Mouse (Mus musculus) CD4-positive, CD25-positive, alpha-beta regulatory T cell, adult 4 months (primary cell): ENCODE data around the gene Ajap1. TPM values are rescaled to one million over a fixed set of nuclear protein-coding genes. Genes with fewer than 3 reads are reported as not detected.

Experiments used
- ATAC-seq: one replicate; pipeline ENCODE4 v1.8.0; 2017
- polyA plus RNA-seq, 2 experiments: library from polyadenylated mRNA; unstranded; fragments of 100-300 nt; shearing (Covaris generic); gene quantifications; one replicate each; pipeline ENCODE4 v1.2.1; 2017

The Ajap1 gene
- not detected for polyA plus RNA-seq

DNA sequence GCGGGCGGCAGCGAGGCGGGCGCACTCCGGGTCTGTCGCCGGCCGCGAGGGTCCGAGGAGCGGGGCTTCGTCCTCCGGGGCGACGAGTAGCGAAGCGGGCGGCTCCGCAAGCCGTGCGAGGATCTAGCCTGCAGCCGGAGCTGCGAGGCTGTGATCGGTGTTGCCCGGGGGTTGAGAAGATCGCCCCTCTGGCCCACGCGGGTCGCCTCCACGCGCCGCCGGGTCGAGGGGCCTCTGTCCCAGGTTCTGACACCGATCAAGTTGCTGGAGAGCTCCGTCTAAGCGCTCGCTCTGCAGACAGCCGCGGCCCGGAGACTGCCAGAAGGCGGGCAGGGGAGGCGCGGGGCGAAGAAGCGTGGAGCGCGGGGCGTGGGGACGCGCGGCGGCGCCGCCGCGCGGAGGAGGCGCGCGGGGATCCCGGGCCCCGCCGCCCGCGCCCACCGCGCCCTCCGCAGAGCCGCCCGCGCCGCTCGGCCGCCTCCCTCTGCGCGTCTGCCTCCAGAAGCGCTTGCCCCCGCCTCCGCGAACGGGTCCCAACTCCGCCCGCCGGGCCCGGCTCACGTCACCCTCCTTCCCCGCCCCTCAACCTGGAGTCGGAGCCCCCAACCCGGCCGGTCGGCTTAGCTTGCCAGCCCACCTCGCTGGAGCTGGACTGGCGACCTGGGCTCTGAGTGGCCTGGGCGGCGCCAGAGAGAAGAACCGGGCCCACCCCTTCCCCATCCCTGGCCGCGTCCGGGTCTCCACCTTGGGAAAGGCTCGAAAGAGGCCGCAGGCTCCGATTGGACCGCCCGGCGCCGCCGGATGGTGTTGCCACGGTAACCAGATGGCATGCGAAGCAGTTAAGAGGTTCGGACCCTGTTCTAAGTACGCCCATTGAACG lies at the start of gene Ajap1:
Ajap1 (minus strand) TSS at position 353 of the 880 bp plus-strand sequence.
- no peak for ATAC-seq

DNA sequence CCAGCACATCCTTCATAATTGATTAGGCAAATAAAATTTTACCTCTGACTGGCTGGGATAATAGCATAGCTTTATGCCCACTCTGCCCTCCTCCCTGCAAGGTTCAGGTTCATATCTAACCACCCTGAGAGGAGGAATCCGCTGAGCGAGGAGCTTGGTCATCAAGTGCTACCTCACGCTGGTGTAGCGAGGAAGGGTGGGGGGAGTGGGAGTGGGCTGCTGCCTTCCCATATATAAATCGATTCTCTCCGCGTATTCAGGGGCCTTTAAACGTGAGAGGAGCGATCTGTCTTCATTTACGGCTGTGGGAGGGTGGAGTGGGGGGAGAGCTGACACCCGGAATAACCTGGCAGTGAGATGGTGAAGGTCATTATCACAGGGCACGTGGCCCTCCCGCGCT lies 47.9 kb upstream of the Ajap1 start:
- no peak for ATAC-seq

DNA sequence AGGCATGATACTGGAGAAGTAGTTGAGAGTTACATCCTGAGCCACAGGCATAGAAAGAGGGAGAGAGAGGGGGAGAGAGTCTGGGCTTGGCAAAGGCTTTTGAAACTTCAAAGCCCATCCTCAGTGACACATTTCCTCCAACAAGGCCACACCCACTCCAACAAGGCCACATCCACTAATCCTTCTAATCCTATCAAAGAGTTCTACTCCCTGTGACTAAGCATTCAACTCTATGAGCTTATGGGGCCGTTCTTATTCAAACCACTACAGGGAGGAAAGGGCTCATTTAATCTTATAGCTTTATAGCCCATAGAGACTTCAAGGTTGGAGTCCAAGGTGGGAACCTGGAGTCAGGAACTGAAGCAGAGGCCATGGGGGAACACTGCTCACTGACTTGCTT lies 39.0 kb upstream of the Ajap1 start:
- no peak for ATAC-seq

DNA sequence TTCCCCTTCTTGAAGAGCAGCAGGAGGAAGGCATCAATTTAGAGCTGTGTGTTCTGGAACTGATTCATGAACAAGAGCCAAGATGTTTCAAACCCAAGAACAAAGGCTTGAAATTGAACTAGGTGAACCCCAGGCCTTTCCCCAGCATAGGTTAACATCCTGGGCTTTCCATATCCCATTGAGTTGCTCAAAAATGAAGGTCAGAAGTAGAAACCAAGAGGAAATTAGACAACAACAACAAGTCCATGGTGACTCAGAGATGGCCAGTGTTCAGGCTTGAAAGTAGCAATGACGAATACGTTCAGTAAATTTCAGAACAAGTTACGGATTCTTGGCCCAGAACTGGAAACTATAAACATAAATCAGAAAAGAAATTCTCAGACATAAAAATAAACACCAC lies 37.3 kb upstream of the Ajap1 start:
- no peak for ATAC-seq

DNA sequence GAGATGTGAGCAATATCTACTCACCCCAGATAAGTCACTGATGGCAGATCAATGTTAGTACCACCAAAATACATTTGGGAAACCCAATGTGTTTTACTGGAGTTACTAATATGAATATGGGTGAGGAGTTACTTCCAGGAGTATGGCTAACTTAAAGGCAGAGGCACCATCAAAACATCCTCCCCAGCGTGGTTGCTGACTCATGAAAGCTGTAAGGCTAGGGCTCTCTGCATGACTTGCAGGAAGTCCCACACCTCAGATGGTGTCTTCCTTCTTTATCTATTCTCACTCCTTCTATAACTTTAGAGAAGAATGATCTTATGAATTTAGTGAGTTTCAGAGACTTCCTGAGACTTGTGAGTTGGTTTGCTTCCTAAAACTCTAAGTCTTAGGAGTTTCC lies 36.7 kb upstream of the Ajap1 start:
- ATAC-seq, result no peak

DNA sequence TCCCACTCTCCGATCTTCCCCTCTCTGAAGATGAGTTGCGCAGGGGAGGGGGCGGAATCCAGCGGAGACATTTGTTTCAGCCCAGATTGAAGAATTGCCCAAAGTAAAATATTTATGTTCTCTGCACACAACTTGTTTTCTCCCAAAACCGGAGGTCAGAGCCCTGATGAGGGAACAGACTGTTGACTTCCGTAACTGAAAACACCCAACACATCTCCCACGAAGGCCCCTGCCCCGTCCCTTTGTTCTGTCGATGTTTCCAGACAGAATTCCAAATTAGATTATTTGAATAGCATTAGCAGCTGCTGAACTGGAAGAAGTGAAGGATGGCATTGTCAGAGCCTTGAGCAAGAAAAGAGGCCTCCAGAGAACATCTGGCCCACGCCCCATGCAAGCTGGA lies 33.2 kb upstream of the Ajap1 start:
- ATAC-seq, result no peak

DNA sequence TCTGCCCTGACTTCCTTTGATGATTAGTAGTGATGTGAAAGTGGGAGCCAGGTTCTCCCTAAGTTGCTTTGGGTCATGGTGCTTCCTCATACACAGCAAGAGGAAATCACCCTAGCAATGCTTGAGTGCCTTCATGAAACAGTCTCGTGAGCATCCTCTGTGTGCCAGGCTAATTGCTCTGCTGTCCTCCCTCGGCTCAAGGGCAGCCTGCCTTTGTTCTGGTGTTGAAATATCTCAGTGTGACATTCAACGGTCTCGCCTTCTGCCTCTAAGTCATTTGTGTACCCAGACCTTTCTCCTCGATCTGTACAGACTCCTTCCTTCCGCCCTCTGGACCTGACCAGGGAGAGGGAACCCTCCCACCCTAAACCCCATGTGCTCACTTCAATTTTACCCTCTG lies 31.5 kb upstream of the Ajap1 start:
- no peak for ATAC-seq

DNA sequence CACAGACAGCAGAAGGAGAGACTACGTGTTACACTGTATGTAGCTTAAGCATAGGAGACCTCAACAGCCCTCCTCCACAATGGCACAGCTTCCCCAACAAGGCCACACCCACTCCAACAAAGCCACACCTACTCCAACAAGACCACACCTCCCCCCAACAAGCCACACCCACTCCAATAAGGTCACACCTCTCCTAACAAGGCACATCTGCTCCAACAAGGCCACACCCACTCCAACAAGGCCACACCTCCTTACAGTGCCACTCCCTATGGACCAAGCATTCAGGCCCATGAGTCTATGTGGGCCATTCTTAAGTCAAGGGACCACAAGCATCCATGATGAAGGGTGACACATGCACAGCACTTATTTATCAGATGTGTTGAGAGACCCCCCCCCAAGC lies 28.9 kb upstream of the Ajap1 start:
- ATAC-seq, result no peak

GRCm38 (mm10) chr4:153501936-153502335 lies 19.3 kb upstream of the Ajap1 start:
- no peak for ATAC-seq

DNA sequence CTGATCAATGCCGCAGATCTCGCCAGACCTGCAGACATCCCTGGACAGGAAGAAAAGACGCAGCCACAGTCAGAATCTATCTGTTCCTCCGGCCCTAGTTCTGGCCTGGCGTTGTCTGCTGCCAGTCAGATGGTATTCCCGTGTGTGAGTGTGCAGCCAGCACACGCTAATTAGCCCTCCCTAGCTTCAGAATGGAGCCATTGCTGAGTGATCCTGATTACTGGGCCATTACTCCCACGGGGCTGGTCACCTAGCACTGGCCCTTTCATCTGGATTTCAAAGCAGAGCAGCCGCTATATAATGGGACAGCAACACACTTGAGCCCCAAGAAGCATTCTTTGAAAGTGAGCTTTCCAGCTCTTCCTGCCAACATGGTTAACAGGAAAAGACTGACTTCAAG lies 9.8 kb upstream of the Ajap1 start:
- ATAC-seq, result no peak

DNA sequence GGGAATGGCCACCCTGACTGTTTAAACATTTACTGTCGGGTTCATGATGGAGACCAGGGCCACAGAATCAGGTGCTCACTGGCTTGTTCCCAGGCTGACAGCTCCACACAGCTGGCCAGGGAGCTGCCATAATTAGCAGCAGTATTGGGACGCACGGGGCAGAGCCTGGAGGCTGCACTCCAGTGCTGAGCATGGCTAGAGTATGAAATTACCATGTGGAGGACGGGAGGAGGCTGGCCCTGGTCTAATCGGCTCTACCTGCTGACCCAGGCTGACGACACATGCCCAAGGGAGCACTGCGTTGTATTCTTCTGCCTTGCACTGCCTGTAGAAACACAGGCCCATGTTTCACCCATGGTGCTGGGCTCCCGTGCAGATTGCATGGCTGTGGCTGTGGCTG lies 6.5 kb upstream of the Ajap1 start:
- ATAC-seq, result no peak

DNA sequence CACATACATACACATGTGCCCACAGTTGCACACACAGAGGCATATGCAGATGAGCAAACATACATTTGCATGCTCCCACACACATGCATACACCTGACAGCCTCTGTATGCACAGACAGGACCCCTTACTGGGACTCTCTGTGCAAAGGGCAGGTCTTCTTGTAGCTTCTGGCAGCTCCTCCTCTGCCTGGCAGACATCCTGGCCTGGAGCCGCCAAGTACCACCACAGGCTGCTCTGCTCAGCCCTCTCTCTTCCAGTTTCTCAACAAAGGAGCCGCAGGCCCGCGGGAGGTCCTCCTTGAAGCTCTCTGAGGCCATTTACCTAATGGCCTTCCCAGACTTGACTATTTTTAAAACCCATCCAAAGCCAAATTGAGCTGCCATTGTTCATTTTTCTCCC lies 3.3 kb upstream of the Ajap1 start:
- ATAC-seq, result no peak

- ATAC-seq, result no peak
These were observed 1.8 kb upstream of the Ajap1 start for GRCm38 (mm10) chr4:153484392-153484791.

- no peak for ATAC-seq
These were observed 1.0 kb downstream of the Ajap1 start for GRCm38 (mm10) chr4:153481361-153482234.

DNA sequence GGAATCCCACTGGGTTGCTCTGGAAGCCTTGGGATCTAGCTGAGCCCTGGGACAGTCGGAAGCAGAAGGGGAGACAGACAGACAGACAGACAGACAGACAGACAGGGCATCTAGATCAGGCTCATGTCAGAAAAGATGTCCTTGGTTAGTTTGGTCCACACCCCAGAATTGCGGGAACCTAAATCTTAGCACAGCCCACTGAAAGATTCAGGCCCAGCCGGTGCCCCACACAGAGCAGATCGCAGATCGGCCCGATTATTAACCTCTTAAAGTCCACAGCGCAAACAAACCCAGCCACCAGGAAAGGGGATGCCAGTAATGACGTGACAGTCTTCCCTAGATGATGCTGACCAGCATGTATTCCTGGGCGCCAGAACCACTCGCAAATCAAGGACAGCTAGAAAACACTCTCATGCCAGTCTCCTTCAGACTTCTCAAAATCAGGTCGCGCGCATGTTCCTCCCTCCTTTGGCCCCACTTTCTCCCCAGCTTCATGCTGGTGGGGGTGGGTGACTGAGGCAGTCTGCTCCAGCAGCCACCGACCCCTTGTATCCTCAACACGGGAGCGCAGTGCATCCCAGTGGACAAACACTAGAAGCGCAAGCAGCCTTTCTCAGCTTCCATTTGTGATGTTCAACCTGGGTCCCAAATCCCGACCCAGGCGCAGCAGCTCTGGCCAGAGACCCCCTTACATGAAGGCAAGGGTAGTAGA lies 1.9 kb downstream of the Ajap1 start:
- ATAC-seq, result no peak

- ATAC-seq, result no peak
These were observed 3.5 kb downstream of the Ajap1 start for GRCm38 (mm10) chr4:153479144-153479543.

GRCm38 (mm10) chr4:153473480-153474252 lies 8.9 kb downstream of the Ajap1 start:
- no peak for ATAC-seq

DNA sequence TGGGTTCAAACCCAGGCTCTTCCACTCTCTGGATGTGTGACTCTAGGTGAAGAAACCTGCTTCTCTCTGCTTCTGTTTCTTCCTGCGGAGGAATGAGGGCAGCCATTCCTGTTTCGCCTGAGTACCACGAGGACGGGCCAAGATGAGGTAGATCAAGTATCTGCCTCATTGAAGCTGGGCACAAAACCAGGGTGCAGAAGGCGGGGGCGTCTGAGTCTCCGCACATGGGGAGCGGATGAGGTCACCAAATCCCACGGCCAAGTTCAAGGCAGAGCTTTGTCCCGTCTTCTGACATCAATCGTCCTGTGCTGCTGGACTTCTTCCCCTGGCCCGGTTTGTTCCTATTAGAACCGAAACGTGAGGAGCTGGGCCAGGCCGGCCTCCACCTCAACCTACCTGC lies 12.9 kb downstream of the Ajap1 start:
- ATAC-seq, result no peak

- ATAC-seq, result no peak
These were observed 22.7 kb downstream of the Ajap1 start for GRCm38 (mm10) chr4:153459934-153460333.

GRCm38 (mm10) chr4:153459503-153459902 lies 23.1 kb downstream of the Ajap1 start:
- no peak for ATAC-seq

DNA sequence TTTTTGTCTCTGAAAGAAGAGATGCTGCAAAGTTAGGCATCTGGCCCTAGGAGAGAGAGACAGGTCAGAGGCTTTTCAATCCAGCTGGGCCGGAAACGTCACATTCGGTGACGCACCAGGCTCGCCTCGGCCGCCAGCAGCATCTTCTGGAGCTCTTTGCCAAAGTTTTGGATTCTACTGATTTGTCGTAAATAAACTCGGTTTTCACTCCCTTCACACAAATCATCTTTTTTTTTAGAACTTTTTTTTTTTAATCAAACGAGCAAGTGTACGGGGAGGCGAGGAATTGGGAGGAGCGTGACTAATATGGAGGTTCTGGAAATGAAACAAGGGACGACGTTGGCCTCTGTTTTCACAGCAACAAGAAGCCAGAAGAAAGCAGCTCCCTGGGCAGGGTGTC lies 23.8 kb downstream of the Ajap1 start:
- no peak for ATAC-seq

DNA sequence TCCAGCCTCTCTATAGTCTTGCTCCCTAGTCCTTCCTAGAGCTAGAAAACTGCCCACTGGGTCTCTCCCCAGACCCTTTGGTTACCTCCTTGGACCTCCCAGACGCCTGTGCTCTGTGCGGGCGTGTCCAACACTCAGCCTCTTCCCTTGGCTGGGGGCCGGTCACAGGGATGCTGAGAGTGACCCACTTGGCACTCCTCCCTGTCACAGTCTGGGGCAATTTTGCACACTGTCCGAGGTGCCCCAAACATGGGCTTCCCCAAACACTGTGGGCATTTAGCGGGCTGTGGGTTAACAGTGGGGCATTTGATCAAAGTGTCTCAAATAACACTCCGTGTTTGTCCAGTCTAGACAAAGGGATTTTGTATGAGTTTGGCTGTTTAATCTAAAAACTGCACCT lies 29.1 kb downstream of the Ajap1 start:
- no peak for ATAC-seq
